Mouse (Mus musculus): ENCODE measurements at regions not wholly inside any gene's neighbourhood (a gene's known extent, or its start where the extent isn't known, plus 50 kb on each side); places are given as distances from the start of the nearest gene placed in this dataset.
"Not testable (repeated sequence)": the region's sequence is repeated elsewhere in the genome, so short reads cannot be mapped to it uniquely, and the experiment has no call there.

- WGBS = 75% methylated on average over 10 of the region's 10 CpGs
- Histone ChIP-seq H3K4me2 (ENCODE audit: low read length) (no peak overlapping the region), H3K4me1 (ENCODE audit: control insufficient read depth, insufficient read depth, low read depth, low read length) (no peaks in the 10 kb centered on the region; the same call in 1 of the 2 replicates), H3K4me3 (ENCODE audit: low read length) (no peak overlapping the region), H3K27ac (ENCODE audit: low read depth, low read length) (no peak overlapping the region), H3K9ac (ENCODE audit: low read depth, low read length) (no peak overlapping the region), H3K27me3 (replicated peaks; ENCODE audit: control insufficient read depth, insufficient read depth, low read length) (no peaks in the 10 kb centered on the region), H3K9me3 (ENCODE audit: control insufficient read depth, low read length) (no peaks in the 10 kb centered on the region), H3K36me3 (ENCODE audit: control insufficient read depth, insufficient read depth, low read length) (no peaks in the 10 kb centered on the region)
- ATAC-seq = peak; percentile 37; the same call in 1 of the 2 replicates
Measured at GRCm38 (mm10) chr7:82084473-82084872, 89.2 kb upstream of the Sh3gl3 start.

- no peak overlapping the region for H3K4me3 ChIP-seq (ENCODE audit: low read length)
- no peaks in the 10 kb centered on the region for H3K9me3 ChIP-seq (ENCODE audit: control insufficient read depth, low read length)
- no peaks in the 10 kb centered on the region; the same call in 1 of the 2 replicates for H3K4me1 ChIP-seq (ENCODE audit: control insufficient read depth, insufficient read depth, low read depth, low read length)
- H3K36me3 ChIP-seq (ENCODE audit: control insufficient read depth, insufficient read depth, low read length) = no peaks in the 10 kb centered on the region
- H3K27ac ChIP-seq (ENCODE audit: low read depth, low read length) = no peak overlapping the region
- WGBS = 87% methylated on average over 4 of the region's 4 CpGs
- H3K27me3 ChIP-seq (replicated peaks; ENCODE audit: control insufficient read depth, insufficient read depth, low read length) = no peaks in the 10 kb centered on the region
- no peak overlapping the region for H3K4me2 ChIP-seq (ENCODE audit: low read length)
- no peak for ATAC-seq
- H3K9ac ChIP-seq (ENCODE audit: low read depth, low read length) = no peak overlapping the region
Measured at GRCm38 (mm10) chr7:82085205-82085604, 88.4 kb upstream of the Sh3gl3 start.

GRCm38 (mm10) chr7:82098136-82098535 lies 75.5 kb upstream of the Sh3gl3 start:
- ATAC-seq = no peak
- Histone ChIP-seq H3K9me3 (ENCODE audit: control insufficient read depth, low read length) (no peaks in the 10 kb centered on the region), H3K4me3 (ENCODE audit: low read length) (no peak overlapping the region), H3K36me3 (ENCODE audit: control insufficient read depth, insufficient read depth, low read length) (no peaks in the 10 kb centered on the region), H3K27ac (ENCODE audit: low read depth, low read length) (no peak overlapping the region), H3K9ac (ENCODE audit: low read depth, low read length) (no peak overlapping the region), H3K27me3 (replicated peaks; ENCODE audit: control insufficient read depth, insufficient read depth, low read length) (no peaks in the 10 kb centered on the region), H3K4me2 (ENCODE audit: low read length) (no peak overlapping the region), H3K4me1 (ENCODE audit: control insufficient read depth, insufficient read depth, low read depth, low read length) (no peaks in the 10 kb centered on the region)
- WGBS = 75% methylated on average over 6 of the region's 6 CpGs

GRCm38 (mm10) chr7:82101314-82101713 lies 72.3 kb upstream of the Sh3gl3 start:
- WGBS = 85% methylated on average over 2 of the region's 2 CpGs
- no peak for ATAC-seq

GRCm38 (mm10) chr7:82105631-82106030 lies 68.0 kb upstream of the Sh3gl3 start:
- 89% methylated on average over 5 of the region's 5 CpGs for WGBS
- H3K9ac ChIP-seq (ENCODE audit: low read depth, low read length) = no peak overlapping the region
- H3K36me3 ChIP-seq (ENCODE audit: control insufficient read depth, insufficient read depth, low read length) = no peaks in the 10 kb centered on the region
- H3K4me1 ChIP-seq (ENCODE audit: control insufficient read depth, insufficient read depth, low read depth, low read length) = no peaks in the 10 kb centered on the region
- ATAC-seq = no peak
- no peak overlapping the region for H3K4me2 ChIP-seq (ENCODE audit: low read length)
- no peak overlapping the region for H3K27ac ChIP-seq (ENCODE audit: low read depth, low read length)
- H3K9me3 ChIP-seq (ENCODE audit: control insufficient read depth, low read length) = no peaks in the 10 kb centered on the region
- H3K4me3 ChIP-seq (ENCODE audit: low read length) = no peak overlapping the region
- H3K27me3 ChIP-seq (replicated peaks; ENCODE audit: control insufficient read depth, insufficient read depth, low read length) = no peaks in the 10 kb centered on the region

More at GRCm38 (mm10) chr7:82101314-82101713, 72.3 kb upstream of the Sh3gl3 start:
- no peak overlapping the region for H3K4me2 ChIP-seq (ENCODE audit: low read length)
- H3K27me3 ChIP-seq (replicated peaks; ENCODE audit: control insufficient read depth, insufficient read depth, low read length) = no peaks in the 10 kb centered on the region
- no peaks in the 10 kb centered on the region for H3K4me1 ChIP-seq (ENCODE audit: control insufficient read depth, insufficient read depth, low read depth, low read length)
- H3K27ac ChIP-seq (ENCODE audit: low read depth, low read length) = no peak overlapping the region
- no peaks in the 10 kb centered on the region for H3K36me3 ChIP-seq (ENCODE audit: control insufficient read depth, insufficient read depth, low read length)
- H3K9ac ChIP-seq (ENCODE audit: low read depth, low read length) = no peak overlapping the region
- no peak overlapping the region for H3K4me3 ChIP-seq (ENCODE audit: low read length)
- no peaks in the 10 kb centered on the region for H3K9me3 ChIP-seq (ENCODE audit: control insufficient read depth, low read length)

- H3K4me1 ChIP-seq (ENCODE audit: control insufficient read depth, insufficient read depth, low read depth, low read length); H3K9me3 ChIP-seq (ENCODE audit: control insufficient read depth, low read length); ATAC-seq; H3K4me2 ChIP-seq (ENCODE audit: low read length); H3K27ac ChIP-seq (ENCODE audit: low read depth, low read length); H3K4me3 ChIP-seq (ENCODE audit: low read length); H3K36me3 ChIP-seq (ENCODE audit: control insufficient read depth, insufficient read depth, low read length); H3K9ac ChIP-seq (ENCODE audit: low read depth, low read length); H3K27me3 ChIP-seq (replicated peaks; ENCODE audit: control insufficient read depth, insufficient read depth, low read length): not testable (repeated sequence)
Measured at GRCm38 (mm10) chr7:82109141-82109540, 64.5 kb upstream of the Sh3gl3 start.

GRCm38 (mm10) chr7:82109550-82109949 lies 64.1 kb upstream of the Sh3gl3 start:
- ATAC-seq = no peak
- Histone ChIP-seq H3K4me3 (ENCODE audit: low read length) (no peak overlapping the region), H3K36me3 (ENCODE audit: control insufficient read depth, insufficient read depth, low read length) (no peaks in the 10 kb centered on the region), H3K4me1 (ENCODE audit: control insufficient read depth, insufficient read depth, low read depth, low read length) (no peaks in the 10 kb centered on the region), H3K27ac (ENCODE audit: low read depth, low read length) (no peak overlapping the region), H3K9me3 (ENCODE audit: control insufficient read depth, low read length) (no peaks in the 10 kb centered on the region), H3K4me2 (ENCODE audit: low read length) (no peak overlapping the region), H3K27me3 (replicated peaks; ENCODE audit: control insufficient read depth, insufficient read depth, low read length) (no peaks in the 10 kb centered on the region), H3K9ac (ENCODE audit: low read depth, low read length) (no peak overlapping the region)
- 71% methylated on average over 5 of the region's 5 CpGs for WGBS

GRCm38 (mm10) chr7:82109977-82110376 lies 63.7 kb upstream of the Sh3gl3 start:
- no peaks in the 10 kb centered on the region for H3K36me3 ChIP-seq (ENCODE audit: control insufficient read depth, insufficient read depth, low read length)
- H3K4me2 ChIP-seq (ENCODE audit: low read length) = no peak overlapping the region
- H3K4me3 ChIP-seq (ENCODE audit: low read length) = no peak overlapping the region
- H3K9ac ChIP-seq (ENCODE audit: low read depth, low read length) = no peak overlapping the region
- no peak overlapping the region for H3K27ac ChIP-seq (ENCODE audit: low read depth, low read length)
- H3K9me3 ChIP-seq (ENCODE audit: control insufficient read depth, low read length) = no peaks in the 10 kb centered on the region
- H3K27me3 ChIP-seq (replicated peaks; ENCODE audit: control insufficient read depth, insufficient read depth, low read length) = no peaks in the 10 kb centered on the region
- no peaks in the 10 kb centered on the region for H3K4me1 ChIP-seq (ENCODE audit: control insufficient read depth, insufficient read depth, low read depth, low read length)
- WGBS = 86% methylated on average over 8 of the region's 8 CpGs
- no peak for ATAC-seq

- no peak overlapping the region for H3K4me2 ChIP-seq (ENCODE audit: low read length)
- no peaks in the 10 kb centered on the region for H3K36me3 ChIP-seq (ENCODE audit: control insufficient read depth, insufficient read depth, low read length)
- no peaks in the 10 kb centered on the region for H3K9me3 ChIP-seq (ENCODE audit: control insufficient read depth, low read length)
- H3K27me3 ChIP-seq (replicated peaks; ENCODE audit: control insufficient read depth, insufficient read depth, low read length) = no peaks in the 10 kb centered on the region
- ATAC-seq = no peak
- H3K27ac ChIP-seq (ENCODE audit: low read depth, low read length) = no peak overlapping the region
- no peak overlapping the region for H3K9ac ChIP-seq (ENCODE audit: low read depth, low read length)
- WGBS = 74% methylated on average over 6 of the region's 6 CpGs
- no peak overlapping the region for H3K4me3 ChIP-seq (ENCODE audit: low read length)
- no peaks in the 10 kb centered on the region for H3K4me1 ChIP-seq (ENCODE audit: control insufficient read depth, insufficient read depth, low read depth, low read length)
Measured at GRCm38 (mm10) chr7:82112046-82112445, 61.6 kb upstream of the Sh3gl3 start.

- Histone ChIP-seq H3K36me3 (ENCODE audit: control insufficient read depth, insufficient read depth, low read length) (no peaks in the 10 kb centered on the region), H3K27ac (ENCODE audit: low read depth, low read length) (no peak overlapping the region), H3K9ac (ENCODE audit: low read depth, low read length) (no peak overlapping the region), H3K27me3 (replicated peaks; ENCODE audit: control insufficient read depth, insufficient read depth, low read length) (no peaks in the 10 kb centered on the region), H3K9me3 (ENCODE audit: control insufficient read depth, low read length) (no peaks in the 10 kb centered on the region), H3K4me1 (ENCODE audit: control insufficient read depth, insufficient read depth, low read depth, low read length) (no peaks in the 10 kb centered on the region), H3K4me2 (ENCODE audit: low read length) (no peak overlapping the region), H3K4me3 (ENCODE audit: low read length) (no peak overlapping the region)
- WGBS = 78% methylated on average over 6 of the region's 6 CpGs
- ATAC-seq = no peak
Measured at GRCm38 (mm10) chr7:82115646-82116045, 58.0 kb upstream of the Sh3gl3 start.
